Mouse (Mus musculus) frontal cortex, postnatal 14 days (tissue): ENCODE measurements around the gene Prcp.
"Not testable (repeated sequence)": the region's sequence is repeated elsewhere in the genome, so short reads cannot be mapped to it uniquely, and the experiment has no call there.

Experiments
- DNase-seq, 2 experiments: peaks; one replicate each; pipeline ENCODE4 v3.0.0; 2022; ENCODE audit warnings: low spot score in 2 of 2

Prcp gene

GRCm38 (mm10) chr7:92978720-92979119 is 104.5 kb downstream of the Prcp start:
- DNase-seq, result not testable (repeated sequence)

- no peak for DNase-seq
Measured at GRCm38 (mm10) chr7:92980741-92981140, 106.5 kb downstream of the Prcp start.

DNA sequence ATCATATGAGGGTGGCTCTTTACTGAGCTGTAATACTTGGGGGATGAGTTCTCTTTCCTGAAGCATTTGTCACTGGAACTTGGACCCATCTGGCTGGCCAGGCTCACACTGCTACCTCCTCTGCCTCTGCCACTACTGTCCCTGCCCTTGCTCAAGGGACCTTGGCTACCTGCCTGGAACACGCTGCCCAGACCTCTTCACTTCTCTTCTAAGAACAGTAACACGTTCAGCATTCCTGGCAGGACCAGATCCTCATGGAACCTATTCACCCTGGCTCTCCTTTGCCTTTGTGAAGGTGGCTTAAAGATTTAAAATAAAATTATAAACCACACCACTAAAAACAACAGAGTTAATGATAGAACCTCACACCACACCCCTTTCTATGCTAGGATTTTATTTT is 107.6 kb downstream of the Prcp start:
- DNase-seq, result no peak
